Mouse (Mus musculus) bone marrow, adult 2 months (tissue): ENCODE data around the gene Rfxank.

Experiments
- CTCF ChIP-seq: fragments of 200-500 bp; IDR thresholded peaks from 2 replicates; pipeline ENCODE4 v1.5.1; 2011; ENCODE audit warnings: low read length, control low read depth; ENCODE audit not compliant: control insufficient read depth, insufficient read depth
- POLR2A ChIP-seq: fragments of 200-500 bp; IDR thresholded peaks from 2 replicates; pipeline ENCODE4 v1.6.1; 2011; ENCODE audit warnings: low read depth, mild to moderate bottlenecking, control low read depth, low read length, borderline replicate concordance; ENCODE audit not compliant: control insufficient read depth

- TF ChIP-seq POLR2A = no peak
- TF ChIP-seq CTCF = no peak
Measured at GRCm38 (mm10) chr8:70104922-70105321, 34.0 kb downstream of the Rfxank start.
